Mouse (Mus musculus) lung, postnatal 25 days (tissue): Measurements from ENCODE around the gene Cryzl2.

Experiments used
- DNase-seq: peaks from one replicate; pipeline ENCODE4 v3.0.0; 2022; ENCODE audit warnings: low spot score

Cryzl2 gene

GRCm38 (mm10) chr1:157458421-157459208 lies at the start of gene Cryzl2:
Gene Cryzl2, plus strand, starts transcription at chr1:157458577.
- peak; percentile 90 for DNase-seq

GRCm38 (mm10) chr1:157409648-157410047 lies 48.7 kb upstream of the Cryzl2 start:
- no peak for DNase-seq

GRCm38 (mm10) chr1:157410937-157411336 lies 47.4 kb upstream of the Cryzl2 start:
- no peak for DNase-seq

GRCm38 (mm10) chr1:157411341-157411710 lies 47.1 kb upstream of the Cryzl2 start:
- DNase-seq: no peak

GRCm38 (mm10) chr1:157411711-157412380 lies 46.5 kb upstream of the Cryzl2 start:
- DNase-seq: peak; percentile 41

- DNase-seq: peak; percentile 96
Observed at GRCm38 (mm10) chr1:157412454-157413369, 45.7 kb upstream of the Cryzl2 start, which contains the start of gene Rasal2. Gene Rasal2, minus strand, starts transcription at chr1:157412595.

GRCm38 (mm10) chr1:157415771-157416170 lies 42.6 kb upstream of the Cryzl2 start:
- DNase-seq: peak; percentile 19

- DNase-seq: peak; percentile 35
Observed at GRCm38 (mm10) chr1:157416628-157417027, 41.7 kb upstream of the Cryzl2 start.

- DNase-seq: no peak
Observed at GRCm38 (mm10) chr1:157417414-157417813, 41.0 kb upstream of the Cryzl2 start.

- DNase-seq: peak; percentile 67
Observed at GRCm38 (mm10) chr1:157417861-157418260, 40.5 kb upstream of the Cryzl2 start.

- DNase-seq: no peak
Observed at GRCm38 (mm10) chr1:157425741-157426427, 32.5 kb upstream of the Cryzl2 start.

GRCm38 (mm10) chr1:157426933-157427332 lies 31.4 kb upstream of the Cryzl2 start:
- DNase-seq: no peak

- DNase-seq: no peak
Observed at GRCm38 (mm10) chr1:157427604-157428003, 30.8 kb upstream of the Cryzl2 start.

GRCm38 (mm10) chr1:157428366-157428765 lies 30.0 kb upstream of the Cryzl2 start:
- DNase-seq: no peak

GRCm38 (mm10) chr1:157433316-157433715 lies 25.1 kb upstream of the Cryzl2 start:
- no peak for DNase-seq

GRCm38 (mm10) chr1:157434404-157434803 lies 24.0 kb upstream of the Cryzl2 start:
- DNase-seq: no peak

GRCm38 (mm10) chr1:157435926-157436325 lies 22.5 kb upstream of the Cryzl2 start:
- no peak for DNase-seq

GRCm38 (mm10) chr1:157438290-157438689 lies 20.1 kb upstream of the Cryzl2 start:
- no peak for DNase-seq

- no peak for DNase-seq
Observed at GRCm38 (mm10) chr1:157439101-157439500, 19.3 kb upstream of the Cryzl2 start.

GRCm38 (mm10) chr1:157439973-157440641 lies 18.3 kb upstream of the Cryzl2 start:
- no peak for DNase-seq
